Mouse (Mus musculus): Measurements from ENCODE around the gene H6pd.

- TF ChIP-seq CTCF (IDR thresholded peaks at IDR 0.05; ENCODE audit: insufficient read depth, low read depth, low read length) (no peak), POLR2A (IDR thresholded peaks at IDR 0.05; ENCODE audit: insufficient read depth, low read depth, low read length) (no peak)
These were observed 40.9 kb upstream of the H6pd start for GRCm38 (mm10) chr4:150049564-150050226.
